Mouse (Mus musculus) G1E (cell line): ENCODE measurements at regions not wholly inside any gene's neighbourhood (a gene's known extent, or its start where the extent isn't known, plus 50 kb on each side); places are given as distances from the start of the nearest gene placed in this dataset.

ENCODE experiments used
- ATAC-seq: 2 replicates; pipeline ENCODE4 v1.8.0; 2016; ENCODE audit warnings: mild to moderate bottlenecking; ENCODE audit not compliant: insufficient number of reproducible peaks, poor library complexity, low FRiP score, severe bottlenecking; ENCODE audit errors: extremely low read depth
- DNase-seq: peaks from one replicate; pipeline ENCODE4 v3.0.0; 2012; ENCODE audit warnings: low spot score
- H3K27me3 ChIP-seq: 2 replicates; pipeline ENCODE4 v1.6.1; 2012; ENCODE audit warnings: mild to moderate bottlenecking, low read length, inconsistent platforms; ENCODE audit not compliant: insufficient read depth
- H3K36me3 ChIP-seq: replicated peaks from 2 replicates; pipeline ENCODE3; 2012; ENCODE audit warnings: mild to moderate bottlenecking, inconsistent platforms
- H3K4me1 ChIP-seq: 2 replicates; pipeline ENCODE4 v1.6.1; 2012; ENCODE audit warnings: low read depth, low read length, inconsistent platforms, mixed read lengths; ENCODE audit not compliant: insufficient read depth
- H3K4me3 ChIP-seq: 2 replicates; pipeline ENCODE4 v1.5.1; 2012; ENCODE audit warnings: low read depth, mild to moderate bottlenecking, inconsistent platforms, low read length, moderate library complexity, mixed read lengths
- H3K9me3 ChIP-seq: replicated peaks from 2 replicates; pipeline ENCODE4 v1.6.1; 2012; ENCODE audit warnings: inconsistent platforms
- POLR2AphosphoS5 ChIP-seq: IDR thresholded peaks from 2 replicates; pipeline ENCODE4 v1.6.1; 2012; ENCODE audit warnings: low read depth, low read length, inconsistent platforms; ENCODE audit not compliant: insufficient replicate concordance

DNA sequence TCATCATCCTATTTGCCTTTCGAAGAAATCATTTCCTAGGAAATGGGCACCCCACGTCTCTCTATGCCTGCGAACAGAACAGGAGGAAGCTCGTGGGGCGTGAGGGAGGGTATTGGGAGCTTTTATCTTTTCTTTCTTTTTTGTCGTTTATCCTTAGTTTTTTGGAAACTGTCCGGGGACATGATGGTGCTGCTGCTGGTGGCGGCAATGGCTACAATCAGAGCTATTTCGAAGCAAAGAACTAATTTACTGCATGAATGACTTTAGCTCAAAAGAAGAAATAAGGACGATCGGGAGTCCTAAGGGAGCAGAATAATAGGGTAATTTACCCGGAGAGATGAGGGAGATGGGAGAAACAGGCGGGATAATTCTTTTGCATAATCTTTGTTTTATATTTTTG, 119.9 kb downstream of the Tmem132e start:
- no peak for ATAC-seq
- TF ChIP-seq POLR2AphosphoS5, result no peak
- no peak for DNase-seq
- H3K9me3 ChIP-seq, result peaks cover 47% of the 10 kb centered on the region
- H3K4me1 ChIP-seq, result no peaks in the 10 kb centered on the region
- H3K27me3 ChIP-seq, result no peaks in the 10 kb centered on the region
- no peaks in the 10 kb centered on the region for H3K36me3 ChIP-seq
- no peak overlapping the region for H3K4me3 ChIP-seq
